Mouse (Mus musculus) embryo, embryonic 11.5 days (tissue): Measurements from ENCODE around the gene Igsf3.
A peak's percentile ranks its signal among the peaks of the same experiment; 100 is the strongest.

Source experiments
- DNase-seq: peaks from one replicate; pipeline ENCODE4 v3.0.0-alpha.2; 2012; ENCODE audit warnings: low read depth, low spot score

The Igsf3 gene

GRCm38 (mm10) chr3:101501611-101502010 lies 124.7 kb downstream of the Igsf3 start:
- no peak for DNase-seq

- DNase-seq: no peak
Measured at GRCm38 (mm10) chr3:101502086-101502760, 125.3 kb downstream of the Igsf3 start.

GRCm38 (mm10) chr3:101506179-101506578 lies 129.3 kb downstream of the Igsf3 start:
- peak; percentile 79 for DNase-seq

GRCm38 (mm10) chr3:101506970-101507702 lies 130.3 kb downstream of the Igsf3 start:
- no peak for DNase-seq

DNA sequence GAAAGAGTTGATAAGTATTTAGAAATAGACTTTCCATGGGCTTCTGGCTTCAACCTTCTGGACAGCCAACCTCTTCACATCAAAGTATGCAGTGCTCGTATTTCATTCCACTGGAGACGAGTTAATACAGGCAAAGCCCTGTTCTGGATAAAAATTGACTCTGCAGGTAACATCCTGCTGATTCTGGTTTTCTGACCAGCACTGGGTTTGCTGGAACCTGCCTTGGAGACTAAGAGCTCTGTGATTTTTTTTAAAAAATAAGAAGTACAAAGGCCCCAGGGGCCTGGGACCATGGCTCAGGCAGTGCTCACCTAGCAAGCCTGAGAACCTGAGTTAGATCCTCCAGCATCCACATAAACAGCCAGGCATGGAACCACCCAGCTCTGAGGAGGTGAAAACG lies 130.9 kb downstream of the Igsf3 start:
- DNase-seq: no peak

- no peak for DNase-seq
Measured at GRCm38 (mm10) chr3:101509707-101510544, 133.0 kb downstream of the Igsf3 start.

GRCm38 (mm10) chr3:101510632-101511031 lies 133.7 kb downstream of the Igsf3 start:
- no peak for DNase-seq
